Mouse (Mus musculus): ENCODE results near the gene Gnb1.

DNA sequence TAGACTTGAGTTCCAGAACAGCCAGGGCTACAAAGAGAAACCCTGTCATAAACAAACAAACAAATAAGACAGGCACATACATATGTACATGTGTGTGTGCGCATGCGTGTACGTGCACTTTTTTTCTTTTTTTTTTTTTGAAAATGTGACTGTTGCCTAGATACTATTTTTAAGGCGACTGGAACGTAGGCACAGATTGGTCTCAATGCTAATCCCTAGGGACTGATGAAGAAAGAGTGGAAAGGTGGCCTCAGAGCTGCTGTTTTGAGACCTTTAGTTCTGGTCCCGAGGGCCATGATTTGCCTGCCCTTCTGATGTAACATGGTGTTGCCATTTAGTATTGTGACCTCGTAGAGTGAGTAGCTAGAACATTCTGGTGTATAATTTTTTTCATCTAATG is 58.8 kb downstream of the Gnb1 start:
- TF ChIP-seq CTCF (IDR thresholded peaks at IDR 0.05; ENCODE audit: low read depth, low read length) (no peak), GATA1 (IDR thresholded peaks at IDR 0.05; ENCODE audit: borderline replicate concordance, low read length) (no peak), GATA2 (IDR thresholded peaks at IDR 0.05; ENCODE audit: borderline replicate concordance, low read depth, low read length) (no peak), TAL1 (conservative IDR thresholded peaks at IDR 0.05; ENCODE audit: low read depth, low read length) (no peak), POLR2AphosphoS5 (IDR thresholded peaks at IDR 0.05; ENCODE audit: insufficient replicate concordance, low read depth, low read length) (no peak)

Data from G1E (cell line).